Mouse (Mus musculus): ENCODE results near the gene Epn3.

DNA sequence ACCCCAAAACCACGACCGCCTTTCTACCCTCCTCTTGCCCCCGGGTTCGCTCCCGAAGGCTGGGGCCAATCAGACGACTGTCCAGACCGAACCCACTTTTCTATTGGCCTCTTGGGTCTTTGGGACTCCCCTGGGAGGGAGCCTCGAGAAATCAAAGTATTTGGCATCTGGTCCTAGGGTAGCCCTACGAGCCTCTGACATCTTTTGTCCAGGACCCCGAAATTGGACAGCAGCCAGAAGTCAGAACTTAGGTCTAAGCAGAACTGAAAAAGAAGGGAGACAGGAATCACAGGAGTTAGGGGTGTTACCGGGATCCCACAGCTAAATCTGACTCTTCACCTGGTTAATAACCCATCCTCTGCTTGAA is 25.2 kb downstream of the Epn3 start:
- TF ChIP-seq MAZ (IDR thresholded peaks at IDR 0.05; ENCODE audit: low read depth, low read length) (no peak; the same call in 1 of the 2 replicates), POLR2A (IDR thresholded peaks at IDR 0.05; ENCODE audit: low read depth, low read length) (no peak), TCF12 (IDR thresholded peaks at IDR 0.05; ENCODE audit: low read depth, low read length) (no peak), RAD21 (IDR thresholded peaks at IDR 0.05; ENCODE audit: low read depth, low read length) (no peak), KAT2A (IDR thresholded peaks at IDR 0.05; ENCODE audit: insufficient replicate concordance, low read length) (no peak), JUND (conservative IDR thresholded peaks at IDR 0.05; ENCODE audit: low read depth, low read length) (no peak), JUN (IDR thresholded peaks at IDR 0.05; ENCODE audit: insufficient read depth, low read depth, low read length) (no peak)

Measured in CH12.LX (cell line).